Mouse (Mus musculus): Measurements from ENCODE around the gene Muc1. TPM values are rescaled to one million over a fixed set of nuclear protein-coding genes. Genes with fewer than 3 reads are reported as not detected.

The Muc1 gene
- total and polyA plus RNA-seq, 3 experiments, result 0.09 to 0.60 (median 0.38) TPM

DNA sequence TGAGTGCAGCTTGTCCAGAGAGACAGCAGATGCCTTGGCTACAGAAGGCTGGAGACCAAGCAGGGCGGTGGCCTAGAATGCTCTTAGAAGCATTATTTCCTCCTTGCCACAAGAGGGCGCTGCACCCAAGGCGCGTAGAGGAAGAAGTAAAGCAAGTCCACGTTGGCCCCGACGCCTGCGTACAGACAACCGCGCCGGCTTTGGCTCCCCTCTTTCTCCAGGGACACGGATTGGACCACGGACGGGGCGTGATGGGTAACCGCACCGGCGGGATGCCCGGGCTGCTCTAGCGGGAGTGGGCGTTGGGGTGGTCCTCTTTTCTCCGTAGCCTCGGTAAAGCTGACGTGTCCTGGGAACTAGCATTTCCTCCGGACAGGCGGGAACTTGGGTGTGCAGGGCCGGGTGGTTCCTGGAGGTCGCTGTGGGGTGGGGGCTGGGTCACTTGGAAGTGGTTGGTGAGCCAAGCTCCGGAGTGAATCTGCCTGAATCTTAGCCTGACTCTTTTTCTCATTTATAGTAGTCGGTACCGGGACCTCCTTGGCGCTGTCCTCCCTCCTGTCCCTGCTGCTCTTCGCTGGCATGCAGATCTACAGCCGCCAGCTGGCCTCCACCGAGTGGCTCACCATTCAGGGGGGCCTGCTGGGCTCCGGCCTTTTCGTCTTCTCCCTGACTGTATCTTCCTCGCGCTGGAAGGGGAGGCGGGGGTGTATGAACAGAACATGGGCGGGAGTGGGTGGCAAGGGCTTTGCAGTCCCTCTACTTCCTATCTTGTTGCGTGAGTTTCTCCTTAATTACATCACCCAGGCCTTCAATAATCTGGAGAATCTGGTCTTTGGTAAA, 17.6 kb downstream of the Muc1 start, which contains the start of gene Trim46 (continued):
- TF ChIP-seq ELF1 (IDR thresholded peaks at IDR 0.05; ENCODE audit: low read depth, low read length), result peak; percentile 81
- no peak; the same call in 1 of the 2 replicates for TF ChIP-seq BHLHE40 (IDR thresholded peaks at IDR 0.05; ENCODE audit: low read depth, low read length)
- TF ChIP-seq SIN3A (IDR thresholded peaks at IDR 0.05; ENCODE audit: low read length), result peak; percentile 86
- TF ChIP-seq ZKSCAN1 (IDR thresholded peaks at IDR 0.05; ENCODE audit: borderline replicate concordance, low read depth, low read length), result no peak
- no peak for TF ChIP-seq ZC3H11A (IDR thresholded peaks at IDR 0.05; ENCODE audit: low read depth, low read length)
- no peak for TF ChIP-seq ZNF384 (IDR thresholded peaks at IDR 0.05; ENCODE audit: low read depth, low read length)
- TF ChIP-seq MEF2A (IDR thresholded peaks at IDR 0.05; ENCODE audit: borderline replicate concordance, low read depth, low read length), result 0 out of 2 replicates have a peak, but pooled peaks have one; percentile 15
- TF ChIP-seq TBP (conservative IDR thresholded peaks at IDR 0.05; ENCODE audit: low read depth, low read length), result peak; percentile 64
- TF ChIP-seq RAD21 (IDR thresholded peaks at IDR 0.05; ENCODE audit: low read depth, low read length), result peak; percentile 56
- peak; percentile 78 to 92 for TF ChIP-seq CTCF (conservative IDR thresholded peaks at IDR 0.05 in 1 of 2, IDR thresholded peaks at IDR 0.05 in 1 of 2; ENCODE audit: low read depth in 2 of 2, low read length in 2 of 2)
- TF ChIP-seq MAZ (IDR thresholded peaks at IDR 0.05; ENCODE audit: low read depth, low read length), result no peak
- TF ChIP-seq POLR2AphosphoS2 (IDR thresholded peaks at IDR 0.05; ENCODE audit: low read depth, low read length), result no peak; the same call in 1 of the 2 replicates
- no peak for TF ChIP-seq RCOR1 (conservative IDR thresholded peaks at IDR 0.05; ENCODE audit: low read depth, low read length)
- TF ChIP-seq UBTF (IDR thresholded peaks at IDR 0.05; ENCODE audit: low read depth, low read length), result peak; percentile 60; the same call in 1 of the 2 replicates
- no peak for TF ChIP-seq JUND (conservative IDR thresholded peaks at IDR 0.05; ENCODE audit: low read depth, low read length)
- peak; percentile 77 for TF ChIP-seq TCF12 (IDR thresholded peaks at IDR 0.05; ENCODE audit: low read depth, low read length)
- no peak for TF ChIP-seq CHD1 (IDR thresholded peaks at IDR 0.05; ENCODE audit: low read depth, low read length)
- no peak for TF ChIP-seq ETS1 (conservative IDR thresholded peaks at IDR 0.05; ENCODE audit: low read depth, low read length)

DNA sequence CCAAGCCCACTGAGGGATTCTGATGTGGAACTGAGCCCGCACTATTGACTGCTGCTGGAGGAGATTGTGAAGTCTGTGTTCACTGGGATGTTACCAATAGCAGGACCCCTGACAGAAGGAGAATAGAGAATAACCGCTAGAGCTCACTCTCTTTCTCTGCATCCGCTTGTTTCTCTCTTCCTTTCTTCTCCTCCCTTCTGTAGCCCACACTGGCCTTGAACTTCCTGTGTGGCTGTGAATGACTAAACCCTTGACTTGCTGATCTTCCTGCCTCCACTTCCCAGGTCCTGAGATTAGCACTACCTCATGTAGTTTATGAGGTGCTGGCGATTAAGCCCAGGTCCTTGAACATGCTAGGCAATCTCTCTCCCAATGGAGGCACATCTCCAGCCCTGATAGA, 18.6 kb downstream of the Muc1 start:
- in situ Hi-C loops (cut with MboI; ENCODE audit: low pct_ligation_motif_present, low pct_unique_long_range_greater_than_20kb, low sequenced_read_pairs) (loop anchor here (5.0 kb wide), 1 partner anchor 50 kb away; no protein-coding TSS in a partner anchor), dilution Hi-C loops (cut with MboI; ENCODE audit: extremely low pct_ligation_motif_present, extremely low pct_unique_long_range_greater_than_20kb, low sequenced_read_pairs) (no loop called here)
- Histone ChIP-seq H3K4me1 (ENCODE audit: control insufficient read depth in 1 of 2, insufficient read depth in 2 of 2) (peaks cover 10 to 78% of the 10 kb centered on the region in 2 experiments), H3K27ac (ENCODE audit: insufficient read depth, low read depth) (peak overlapping the region; percentile 47), H3K36me3 (replicated peaks in 1 of 2; ENCODE audit: control insufficient read depth in 1 of 2, insufficient read depth in 1 of 2, low read length in 1 of 2) (peaks cover 14 to 27% of the 10 kb centered on the region in 2 experiments), H3K27me3 (replicated peaks) (no peaks in the 10 kb centered on the region), H3K79me2 (replicated peaks; ENCODE audit: control insufficient read depth, extremely low read depth, insufficient read depth, poor library complexity, severe bottlenecking) (peaks cover 17% of the 10 kb centered on the region), H3K9ac (ENCODE audit: insufficient read depth, low read depth) (peak overlapping the region; percentile 90), H3K4me3 (replicated peaks in 1 of 3; ENCODE audit: low read depth in 2 of 3, low read length in 2 of 3, poor library complexity in 1 of 3) (peak overlapping the region; percentile 75 to 84 (median 80)), H3K9me3 (replicated peaks; ENCODE audit: low read length) (no peaks in the 10 kb centered on the region), H3K4me2 (ENCODE audit: insufficient read depth, low read depth, poor library complexity, severe bottlenecking) (peak overlapping the region; percentile 86)
- TF ChIP-seq TCF12 (IDR thresholded peaks at IDR 0.05; ENCODE audit: low read depth, low read length), result no peak
- peak; percentile 22 for TF ChIP-seq POLR2A (IDR thresholded peaks at IDR 0.05; ENCODE audit: low read depth, low read length)
- no peak for DNase-seq (ENCODE audit: extremely low read depth)
